Mouse (Mus musculus): Measurements from ENCODE around the gene Son.

- TF ChIP-seq POLR2A (IDR thresholded peaks at IDR 0.05; ENCODE audit: extremely low read depth, insufficient read depth, low read length) (no peak), CTCF (IDR thresholded peaks at IDR 0.05; ENCODE audit: low read depth, low read length) (no peak)
Observed at GRCm38 (mm10) chr16:91658471-91658870, 11.2 kb downstream of the Son start.

Measured in liver, adult 2 months (tissue).